Mouse (Mus musculus) granulocyte monocyte progenitor cell, adult 5-6 weeks (primary cell): ENCODE data around the gene Ifi203. TPM values are rescaled to one million over a fixed set of nuclear protein-coding genes. Genes with fewer than 3 reads are reported as not detected.
A peak's percentile ranks its signal among the peaks of the same experiment; 100 is the strongest.
"Not testable (repeated sequence)": the region's sequence is repeated elsewhere in the genome, so short reads cannot be mapped to it uniquely, and the experiment has no call there.

ENCODE experiments used
- ATAC-seq: replicated peaks from 2 replicates; pipeline ENCODE4 v1.8.0; 2016; ENCODE audit warnings: mild to moderate bottlenecking, moderate TSS enrichment, inconsistent platforms; ENCODE audit not compliant: poor library complexity, severe bottlenecking
- total RNA-seq, 2 experiments: library from RNA; stranded (forward) in 1 of 2; stranded (reverse) in 1 of 2; fragments of 200-712, 200-1000 nt in 1 of 2; fragments of >200 nt in 1 of 2; fragmentation: Nextera tagmentation in 1 of 2; gene quantifications; 2 replicates each; pipeline ENCODE4 v1.2.3; 2014 to 2017

Gene Ifi203
- total RNA-seq (2014; fragmentation: Nextera tagmentation) (58.4 and 73.0 TPM in 2 replicates), total RNA-seq (2017) (26.6 and 61.0 TPM in 2 replicates)

- ATAC-seq: peak; percentile 57
Observed at GRCm38 (mm10) chr1:173941924-173942779, at the start of gene Ifi203, which contains the start of gene Mndal. Gene Ifi203 (minus strand): TSS chr1:173942672. Gene Mndal (minus strand): TSS chr1:173942491.

- ATAC-seq: not testable (repeated sequence)
Observed at GRCm38 (mm10) chr1:173982694-173983305, 40.3 kb upstream of the Ifi203 start, which contains the start of gene Ifi202b. Gene Ifi202b (minus strand): TSS chr1:173982744.

GRCm38 (mm10) chr1:173981038-173981437 lies 38.6 kb upstream of the Ifi203 start:
- ATAC-seq: not testable (repeated sequence)

GRCm38 (mm10) chr1:173977622-173978021 lies 35.1 kb upstream of the Ifi203 start:
- ATAC-seq: peak; percentile 99

GRCm38 (mm10) chr1:173973111-173973510 lies 30.6 kb upstream of the Ifi203 start:
- no peak for ATAC-seq

- not testable (repeated sequence) for ATAC-seq
Observed at GRCm38 (mm10) chr1:173961491-173961890, 19.0 kb upstream of the Ifi203 start.

- not testable (repeated sequence) for ATAC-seq
Observed at GRCm38 (mm10) chr1:173959998-173960397, 17.5 kb upstream of the Ifi203 start.

- not testable (repeated sequence) for ATAC-seq
Observed at GRCm38 (mm10) chr1:173955839-173956527, 13.5 kb upstream of the Ifi203 start.

- ATAC-seq: no peak
Observed at GRCm38 (mm10) chr1:173955071-173955796, 12.8 kb upstream of the Ifi203 start.

- no peak for ATAC-seq
Observed at GRCm38 (mm10) chr1:173953563-173953962, 11.1 kb upstream of the Ifi203 start.

GRCm38 (mm10) chr1:173949044-173949443 lies 6.6 kb upstream of the Ifi203 start:
- ATAC-seq: peak; percentile 100

GRCm38 (mm10) chr1:173942780-173943066 lies 251 bp upstream of the Ifi203 start:
- not testable (repeated sequence) for ATAC-seq

GRCm38 (mm10) chr1:173941522-173941921 lies 950 bp downstream of the Ifi203 start:
- peak; percentile 67 for ATAC-seq

GRCm38 (mm10) chr1:173919279-173919678 lies 23.2 kb downstream of the Ifi203 start:
- ATAC-seq: 0 out of 2 replicates have a peak, but pooled peaks have one; percentile 22

GRCm38 (mm10) chr1:173914559-173914958 lies 27.9 kb downstream of the Ifi203 start:
- ATAC-seq: no peak

GRCm38 (mm10) chr1:173913256-173913791 lies 29.1 kb downstream of the Ifi203 start:
- ATAC-seq: peak; percentile 15

GRCm38 (mm10) chr1:173912548-173913255 lies 29.8 kb downstream of the Ifi203 start, which contains the start of gene Ifi211:
Gene Ifi211 (minus strand): TSS chr1:173913046.
- ATAC-seq: peak; percentile 91

- ATAC-seq: no peak
Observed at GRCm38 (mm10) chr1:173911808-173912464, 30.5 kb downstream of the Ifi203 start.

- ATAC-seq: peak; percentile 64
Observed at GRCm38 (mm10) chr1:173908390-173908789, 34.1 kb downstream of the Ifi203 start.
